Mouse (Mus musculus) erythroblast, embryonic 14.5 days (primary cell): ENCODE measurements around the gene Mfsd2a. TPM values are rescaled to one million over a fixed set of nuclear protein-coding genes. Genes with fewer than 3 reads are reported as not detected.

Experiments
- H3K27me3 ChIP-seq: 2 replicates; pipeline ENCODE4 v1.6.1; 2012; ENCODE audit warnings: inconsistent platforms; ENCODE audit not compliant: control insufficient read depth
- H3K36me3 ChIP-seq: 2 replicates; pipeline ENCODE4 v1.6.1; 2012; ENCODE audit warnings: mild to moderate bottlenecking, inconsistent platforms; ENCODE audit not compliant: control insufficient read depth
- H3K4me1 ChIP-seq: 2 replicates; pipeline ENCODE4 v1.6.1; 2012; ENCODE audit warnings: inconsistent platforms; ENCODE audit not compliant: control insufficient read depth
- H3K4me3 ChIP-seq: replicated peaks from 2 replicates; pipeline ENCODE3; 2012; ENCODE audit warnings: moderate library complexity, mild to moderate bottlenecking, inconsistent platforms
- H3K9me3 ChIP-seq: 2 replicates; pipeline ENCODE4 v1.6.1; 2012; ENCODE audit warnings: low read length, inconsistent platforms, mixed read lengths; ENCODE audit not compliant: control insufficient read depth
- GATA1 ChIP-seq: IDR thresholded peaks from 2 replicates; pipeline ENCODE4 v1.6.1; 2012; ENCODE audit warnings: low read length, inconsistent platforms, mixed read lengths
- TAL1 ChIP-seq: IDR thresholded peaks from 3 replicates; pipeline ENCODE4 v1.6.1; 2012; ENCODE audit warnings: low read length, inconsistent platforms, mixed read lengths
- polyA plus RNA-seq: library from polyadenylated mRNA; stranded (reverse); fragments of >175 nt; gene quantifications from 2 replicates; pipeline ENCODE4 v1.2.3, GENCODE M21; 2012

The Mfsd2a gene
- not detected in 2 replicates for polyA plus RNA-seq

GRCm38 (mm10) chr4:122961100-122961567 is at the start of gene Mfsd2a:
Mfsd2a (minus strand) TSS chr4:122961188.
- no peaks in the 10 kb centered on the region for H3K36me3 ChIP-seq
- peaks cover 58% of the 10 kb centered on the region for H3K27me3 ChIP-seq
- no peaks in the 10 kb centered on the region; the same call in 1 of the 2 replicates for H3K9me3 ChIP-seq
- H3K4me3 ChIP-seq: no peak within 1 kb of the TSS
- no peak for TF ChIP-seq GATA1
- no peak for TF ChIP-seq TAL1
- peaks cover 6% of the 10 kb centered on the region; the same call in 1 of the 2 replicates for H3K4me1 ChIP-seq

- TF ChIP-seq TAL1: no peak
- TF ChIP-seq GATA1: no peak
- Histone ChIP-seq H3K4me1 (no peaks in the 10 kb centered on the region; the same call in none of the 2 replicates), H3K36me3 (no peaks in the 10 kb centered on the region), H3K9me3 (no peaks in the 10 kb centered on the region), H3K4me3 (no peak overlapping the region), H3K27me3 (peaks cover 13% of the 10 kb centered on the region)
Observed at GRCm38 (mm10) chr4:123005054-123005966, 44.3 kb upstream of the Mfsd2a start.

- H3K27me3 ChIP-seq: peaks cover 59% of the 10 kb centered on the region
- no peak overlapping the region for H3K4me3 ChIP-seq
- H3K9me3 ChIP-seq: no peaks in the 10 kb centered on the region; the same call in 1 of the 2 replicates
- peaks cover 7% of the 10 kb centered on the region for H3K4me1 ChIP-seq
- TF ChIP-seq GATA1 (no peak), TAL1 (no peak)
- no peaks in the 10 kb centered on the region for H3K36me3 ChIP-seq
Observed at GRCm38 (mm10) chr4:123000617-123001342, 39.8 kb upstream of the Mfsd2a start.

- Histone ChIP-seq H3K36me3 (no peaks in the 10 kb centered on the region), H3K27me3 (peaks cover 63% of the 10 kb centered on the region), H3K4me1 (peaks cover 12% of the 10 kb centered on the region)
Observed at GRCm38 (mm10) chr4:123000130-123000529, 39.1 kb upstream of the Mfsd2a start.

GRCm38 (mm10) chr4:122999263-122999691 is 38.3 kb upstream of the Mfsd2a start:
- peaks cover 71% of the 10 kb centered on the region for H3K27me3 ChIP-seq
- TF ChIP-seq GATA1 (no peak), TAL1 (no peak)

More at GRCm38 (mm10) chr4:123000130-123000529, 39.1 kb upstream of the Mfsd2a start:
- Histone ChIP-seq H3K9me3 (no peaks in the 10 kb centered on the region; the same call in 1 of the 2 replicates), H3K4me3 (no peak overlapping the region)
- TF ChIP-seq GATA1: no peak
- TF ChIP-seq TAL1: no peak

GRCm38 (mm10) chr4:122998537-122999262 is 37.7 kb upstream of the Mfsd2a start:
- TF ChIP-seq TAL1 (no peak), GATA1 (no peak)
- Histone ChIP-seq H3K4me3 (no peak overlapping the region), H3K27me3 (peaks cover 71% of the 10 kb centered on the region), H3K36me3 (no peaks in the 10 kb centered on the region), H3K4me1 (peaks cover 12% of the 10 kb centered on the region), H3K9me3 (no peaks in the 10 kb centered on the region; the same call in 1 of the 2 replicates)

More at GRCm38 (mm10) chr4:122999263-122999691, 38.3 kb upstream of the Mfsd2a start:
- no peak overlapping the region for H3K4me3 ChIP-seq
- H3K4me1 ChIP-seq: peaks cover 12% of the 10 kb centered on the region
- no peaks in the 10 kb centered on the region for H3K36me3 ChIP-seq
- H3K9me3 ChIP-seq: no peaks in the 10 kb centered on the region; the same call in 1 of the 2 replicates

- Histone ChIP-seq H3K9me3 (no peaks in the 10 kb centered on the region; the same call in 1 of the 2 replicates), H3K27me3 (peaks cover 70% of the 10 kb centered on the region), H3K4me3 (peak overlapping the region; percentile 52), H3K4me1 (peaks cover 12% of the 10 kb centered on the region), H3K36me3 (no peaks in the 10 kb centered on the region)
- no peak for TF ChIP-seq GATA1
- no peak for TF ChIP-seq TAL1
Observed at GRCm38 (mm10) chr4:122996618-122997381, 35.8 kb upstream of the Mfsd2a start.

- H3K4me3 ChIP-seq: peak overlapping the region; percentile 52
- H3K27me3 ChIP-seq: peaks cover 69% of the 10 kb centered on the region
Observed at GRCm38 (mm10) chr4:122996221-122996617, 35.2 kb upstream of the Mfsd2a start.

More at GRCm38 (mm10) chr4:122996221-122996617, 35.2 kb upstream of the Mfsd2a start:
- TF ChIP-seq TAL1: no peak
- no peak for TF ChIP-seq GATA1
- no peaks in the 10 kb centered on the region; the same call in 1 of the 2 replicates for H3K9me3 ChIP-seq
- peaks cover 12% of the 10 kb centered on the region for H3K4me1 ChIP-seq
- no peaks in the 10 kb centered on the region for H3K36me3 ChIP-seq
